Mouse (Mus musculus) heart, embryonic 16.5 days (tissue): ENCODE data around the gene Gm20388. TPM values are rescaled to one million over a fixed set of nuclear protein-coding genes. Genes with fewer than 3 reads are reported as not detected.

Experiments used
- ATAC-seq: fragments of 200-750 bp; cut with Nextera tagmentation; replicated peaks from 2 replicates; pipeline ENCODE4 v1.8.0; 2017; ENCODE audit warnings: moderate number of reproducible peaks; ENCODE audit not compliant: insufficient read depth, low FRiP score; ENCODE audit errors: extremely low read depth
- H3K27ac ChIP-seq: fragments of 300-500 bp; sonication (generic); 2 replicates; pipeline ENCODE4 v1.5.1; 2014; ENCODE audit warnings: mild to moderate bottlenecking, low read length, control low read depth, moderate library complexity
- H3K27me3 ChIP-seq: fragments of 300-500 bp; sonication (generic); 2 replicates; pipeline ENCODE4 v1.6.1; 2014; ENCODE audit warnings: low read length, mixed read lengths; ENCODE audit not compliant: control insufficient read depth, insufficient read depth
- H3K36me3 ChIP-seq: fragments of 300-500 bp; sonication (generic); 2 replicates; pipeline ENCODE4 v1.6.1; 2014; ENCODE audit not compliant: control insufficient read depth, insufficient read depth
- H3K4me1 ChIP-seq: fragments of 300-500 bp; sonication (generic); 2 replicates; pipeline ENCODE4 v1.6.1; 2014; ENCODE audit warnings: low read length, mixed read lengths; ENCODE audit not compliant: control insufficient read depth, insufficient read depth
- H3K4me2 ChIP-seq: fragments of 300-500 bp; sonication (generic); 2 replicates; pipeline ENCODE4 v1.6.1; 2014; ENCODE audit warnings: low read depth, mild to moderate bottlenecking, control low read depth, low read length
- H3K4me3 ChIP-seq: fragments of 300-500 bp; sonication (generic); 2 replicates; pipeline ENCODE4 v1.5.1; 2014; ENCODE audit warnings: mild to moderate bottlenecking, control low read depth, low read length
- H3K9ac ChIP-seq: fragments of 300-500 bp; sonication (generic); 2 replicates; pipeline ENCODE4 v1.6.1; 2014; ENCODE audit warnings: low read length, control low read depth
- H3K9me3 ChIP-seq: fragments of 300-500 bp; sonication (generic); replicated peaks from 2 replicates; pipeline ENCODE4 v1.6.1; 2016; ENCODE audit warnings: low read length; ENCODE audit not compliant: control insufficient read depth
- WGBS: fragments of 180-500 bp; shearing (Covaris S2); extraction: QIAGEN DNeasy Blood & Tissue Kit; methylation state at CpG from one replicate; pipeline ENCODE4 v1.1.7; 2014; 5-methylcytosine and 5-hydroxymethylcytosine counted together
- polyA plus RNA-seq: library from polyadenylated mRNA; unstranded; fragments of >200 nt; fragmentation: Nextera tagmentation; extraction: Ambion mirVana; gene quantifications from 2 replicates; pipeline ENCODE4 v1.2.1, GENCODE M21; 2015

Gene Gm20388
- polyA plus RNA-seq, 1 experiment from 2014 or later, result 4.5 TPM

DNA sequence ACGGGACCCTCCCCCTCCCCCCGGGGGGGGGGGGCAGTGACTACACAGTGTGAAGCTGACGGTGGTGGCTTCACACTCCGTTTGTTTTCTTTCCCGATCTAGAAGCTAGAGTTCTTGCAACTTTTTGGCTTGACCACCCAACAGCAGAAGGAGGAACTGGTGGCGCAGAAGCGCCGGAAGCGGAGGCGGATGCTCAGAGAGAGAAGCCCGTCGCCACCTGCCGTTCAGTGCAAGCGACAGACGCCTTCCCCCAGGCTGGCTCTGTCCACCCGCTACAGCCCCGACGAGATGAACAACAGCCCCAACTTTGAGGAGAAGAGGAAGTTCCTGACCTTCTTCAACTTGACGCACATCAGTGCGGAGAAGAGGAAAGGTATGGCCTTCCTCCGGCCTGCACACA is 661.9 kb downstream of the Gm20388 start:
- Histone ChIP-seq H3K4me2 (no peak overlapping the region), H3K27ac (no peak overlapping the region), H3K4me3 (no peak overlapping the region), H3K9ac (no peak overlapping the region), H3K36me3 (peaks cover 84% of the 10 kb centered on the region), H3K27me3 (no peaks in the 10 kb centered on the region), H3K4me1 (peaks cover 6% of the 10 kb centered on the region), H3K9me3 (no peaks in the 10 kb centered on the region)
- no peak for ATAC-seq
- WGBS, result 77% methylated on average over 21 of the region's 21 CpGs

DNA sequence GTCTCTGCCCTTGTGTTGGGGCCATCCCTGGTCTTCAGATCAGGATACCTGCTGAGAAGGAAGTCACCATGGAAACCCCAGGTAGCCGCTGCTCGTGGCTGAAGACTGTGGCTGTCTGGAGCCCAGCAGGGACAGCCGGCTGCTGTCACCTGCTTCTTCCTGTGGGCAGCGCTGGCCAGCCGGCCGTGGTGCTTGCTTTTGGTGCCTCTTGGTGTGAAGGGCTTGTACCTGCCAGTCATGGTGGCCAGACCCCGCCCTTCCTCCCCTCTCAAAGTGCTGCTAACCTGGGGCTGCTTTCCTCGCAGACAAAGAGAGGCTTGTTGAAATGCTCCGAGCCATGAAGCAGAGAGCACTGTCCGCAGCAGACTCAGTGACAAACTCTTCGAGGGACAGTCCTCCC is 663.2 kb downstream of the Gm20388 start:
- WGBS, result 74% methylated on average over 11 of the region's 11 CpGs
- ATAC-seq, result no peak
- H3K4me3 ChIP-seq, result no peak overlapping the region
- no peaks in the 10 kb centered on the region for H3K27me3 ChIP-seq
- no peaks in the 10 kb centered on the region for H3K9me3 ChIP-seq
- H3K4me2 ChIP-seq, result no peak overlapping the region
- peaks cover 6% of the 10 kb centered on the region for H3K4me1 ChIP-seq
- peaks cover 84% of the 10 kb centered on the region for H3K36me3 ChIP-seq
- no peak overlapping the region for H3K27ac ChIP-seq
- no peak overlapping the region for H3K9ac ChIP-seq

DNA sequence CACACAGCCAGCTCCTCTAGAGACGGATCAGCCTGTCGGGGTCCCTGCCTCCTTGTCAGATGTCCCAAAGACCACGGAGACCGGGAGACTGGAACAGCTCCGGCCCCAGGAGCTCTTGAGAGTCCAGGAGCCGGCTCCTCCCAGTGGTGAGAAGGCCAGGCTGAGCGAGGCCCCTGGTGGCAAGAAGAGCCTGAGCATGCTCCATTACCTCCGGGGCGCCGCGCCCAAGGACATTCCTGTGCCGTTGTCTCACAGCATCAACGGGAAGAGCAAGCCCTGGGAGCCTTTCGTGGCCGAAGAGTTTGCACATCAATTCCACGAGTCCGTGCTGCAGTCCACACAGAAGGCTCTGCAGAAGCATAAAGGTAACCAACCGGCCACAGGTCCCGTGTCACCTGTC is 664.3 kb downstream of the Gm20388 start:
- Histone ChIP-seq H3K4me1 (peaks cover 6% of the 10 kb centered on the region), H3K4me2 (no peak overlapping the region), H3K9ac (no peak overlapping the region), H3K4me3 (no peak overlapping the region), H3K27me3 (no peaks in the 10 kb centered on the region), H3K9me3 (no peaks in the 10 kb centered on the region), H3K27ac (no peak overlapping the region), H3K36me3 (peaks cover 86% of the 10 kb centered on the region)
- WGBS, result 52% methylated on average over 19 of the region's 19 CpGs
- no peak for ATAC-seq

- H3K27me3 ChIP-seq, result no peaks in the 10 kb centered on the region
- H3K27ac ChIP-seq, result no peak overlapping the region
- no peak overlapping the region for H3K4me2 ChIP-seq
- H3K9ac ChIP-seq, result no peak overlapping the region
- H3K4me3 ChIP-seq, result no peak overlapping the region
- WGBS, result 63% methylated on average over 9 of the region's 9 CpGs
- H3K4me1 ChIP-seq, result peaks cover 2% of the 10 kb centered on the region; the same call in 1 of the 2 replicates
- no peaks in the 10 kb centered on the region for H3K9me3 ChIP-seq
- no peak for ATAC-seq
- peaks cover 87% of the 10 kb centered on the region for H3K36me3 ChIP-seq
Measured at GRCm38 (mm10) chr8:120575801-120576200, 665.2 kb downstream of the Gm20388 start.

GRCm38 (mm10) chr8:120577821-120578220 is 667.2 kb downstream of the Gm20388 start:
- peaks cover 84% of the 10 kb centered on the region for H3K36me3 ChIP-seq
- H3K4me1 ChIP-seq, result peaks cover 3% of the 10 kb centered on the region
- 92% methylated on average over 17 of the region's 17 CpGs for WGBS
- H3K9ac ChIP-seq, result no peak overlapping the region
- no peaks in the 10 kb centered on the region for H3K27me3 ChIP-seq
- no peak overlapping the region for H3K4me2 ChIP-seq
- H3K27ac ChIP-seq, result no peak overlapping the region
- ATAC-seq, result no peak
- no peaks in the 10 kb centered on the region for H3K9me3 ChIP-seq
- H3K4me3 ChIP-seq, result no peak overlapping the region

DNA sequence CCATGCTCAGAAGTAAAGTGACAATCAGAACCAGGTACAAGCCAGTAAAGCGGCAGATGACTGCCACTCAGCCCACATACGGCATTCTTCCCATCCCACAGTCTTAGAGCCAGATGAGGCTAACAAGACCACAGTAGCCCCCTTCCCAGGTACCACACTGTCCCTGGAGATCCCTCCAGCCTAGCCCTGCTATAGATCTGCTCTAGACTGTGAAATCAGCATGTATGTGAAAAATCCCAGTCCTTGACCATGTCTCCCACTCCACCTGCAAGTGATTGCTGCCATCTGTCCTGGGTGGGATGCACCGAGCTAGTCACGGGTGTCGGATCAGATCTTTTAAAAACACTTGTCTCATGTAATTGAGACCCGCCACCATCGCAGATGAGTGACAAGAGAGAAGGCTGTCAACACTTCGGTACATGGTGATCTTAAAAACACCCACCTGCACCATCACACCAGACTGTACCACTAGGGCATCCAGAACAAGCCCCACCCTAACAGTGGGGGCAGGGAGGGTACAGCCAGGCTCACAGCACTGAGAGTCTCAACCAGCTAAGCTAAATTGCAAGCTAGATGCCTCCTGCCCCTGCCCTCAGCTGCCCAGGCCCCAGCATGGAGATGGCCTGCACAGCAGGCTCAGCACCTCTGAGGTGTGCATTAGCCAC is 669.8 kb downstream of the Gm20388 start:
- Histone ChIP-seq H3K4me3 (no peak overlapping the region), H3K9ac (no peak overlapping the region), H3K27ac (no peak overlapping the region), H3K9me3 (no peaks in the 10 kb centered on the region), H3K27me3 (no peaks in the 10 kb centered on the region), H3K36me3 (peaks cover 60% of the 10 kb centered on the region), H3K4me2 (no peak overlapping the region), H3K4me1 (peaks cover 4% of the 10 kb centered on the region; the same call in 1 of the 2 replicates)
- WGBS, result 74% methylated on average over 8 of the region's 8 CpGs
- no peak for ATAC-seq

GRCm38 (mm10) chr8:120581329-120581728 is 670.7 kb downstream of the Gm20388 start:
- H3K4me3 ChIP-seq, result no peak overlapping the region
- no peaks in the 10 kb centered on the region for H3K27me3 ChIP-seq
- no peak overlapping the region for H3K9ac ChIP-seq
- WGBS, result 85% methylated on average over 12 of the region's 12 CpGs
- no peak for ATAC-seq
- no peak overlapping the region for H3K4me2 ChIP-seq
- H3K9me3 ChIP-seq, result no peaks in the 10 kb centered on the region
- peaks cover 3% of the 10 kb centered on the region; the same call in 1 of the 2 replicates for H3K4me1 ChIP-seq
- no peak overlapping the region for H3K27ac ChIP-seq
- H3K36me3 ChIP-seq, result peaks cover 54% of the 10 kb centered on the region

- ATAC-seq, result no peak
- Histone ChIP-seq H3K4me1 (peaks cover 3% of the 10 kb centered on the region; the same call in 1 of the 2 replicates), H3K4me3 (no peak overlapping the region), H3K27me3 (no peaks in the 10 kb centered on the region), H3K4me2 (no peak overlapping the region), H3K9ac (no peak overlapping the region), H3K27ac (no peak overlapping the region), H3K36me3 (peaks cover 50% of the 10 kb centered on the region), H3K9me3 (no peaks in the 10 kb centered on the region)
- WGBS, result 65% methylated on average over 8 of the region's 8 CpGs
Measured at GRCm38 (mm10) chr8:120581811-120582210, 671.2 kb downstream of the Gm20388 start.

DNA sequence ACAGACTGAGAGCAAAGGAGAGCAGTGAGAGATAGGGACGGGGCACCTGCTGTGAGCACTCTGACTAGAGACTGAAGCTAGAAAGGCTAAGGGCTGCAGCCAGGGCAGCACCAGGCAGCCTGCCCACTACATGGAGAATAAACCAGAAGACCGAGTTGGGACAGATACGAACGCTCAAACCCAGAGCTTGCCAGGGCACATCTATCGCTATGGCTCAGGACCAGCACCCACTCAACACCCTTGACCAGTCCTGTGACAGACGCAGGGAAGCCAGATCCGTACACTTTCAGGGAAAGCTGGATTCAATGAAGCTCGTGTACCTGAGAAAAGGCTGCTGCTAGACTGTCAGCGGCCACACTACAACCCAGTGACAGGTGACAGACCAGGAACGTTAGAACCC is 674.9 kb downstream of the Gm20388 start:
- ATAC-seq, result no peak
- 78% methylated on average over 10 of the region's 10 CpGs for WGBS
- Histone ChIP-seq H3K27ac (no peak overlapping the region), H3K27me3 (no peaks in the 10 kb centered on the region), H3K4me3 (no peak overlapping the region), H3K9me3 (no peaks in the 10 kb centered on the region), H3K4me2 (no peak overlapping the region), H3K4me1 (peaks cover 16% of the 10 kb centered on the region), H3K9ac (no peak overlapping the region), H3K36me3 (peaks cover 16% of the 10 kb centered on the region; the same call in 1 of the 2 replicates)
